Mouse (Mus musculus) A20 (cell line): Measurements from ENCODE around the gene Gm42791.

Experiments used
- DNase-seq: peaks from one replicate; pipeline ENCODE4 v3.0.0-alpha.2; 2011; ENCODE audit warnings: low read depth, low spot score

The Gm42791 gene

GRCm38 (mm10) chr5:149009111-149009510, 14.2 kb upstream of the Gm42791 start:
- DNase-seq, result no peak

GRCm38 (mm10) chr5:149007295-149007646, 12.3 kb upstream of the Gm42791 start:
- no peak for DNase-seq

- peak; percentile 96 for DNase-seq
Observed at GRCm38 (mm10) chr5:149006362-149007294, 11.7 kb upstream of the Gm42791 start.

- DNase-seq, result peak; percentile 93
Observed at GRCm38 (mm10) chr5:149005701-149006361, 10.9 kb upstream of the Gm42791 start.

- peak; percentile 84 for DNase-seq
Observed at GRCm38 (mm10) chr5:149005083-149005482, 10.1 kb upstream of the Gm42791 start.

GRCm38 (mm10) chr5:149003137-149003536, 8.2 kb upstream of the Gm42791 start:
- DNase-seq, result no peak

GRCm38 (mm10) chr5:149002803-149003115, 7.8 kb upstream of the Gm42791 start:
- peak; percentile 81 for DNase-seq

GRCm38 (mm10) chr5:149002034-149002802, 7.3 kb upstream of the Gm42791 start:
- DNase-seq, result peak; percentile 81

- DNase-seq, result no peak
Observed at GRCm38 (mm10) chr5:148999802-149000201, 4.9 kb upstream of the Gm42791 start.

GRCm38 (mm10) chr5:148998512-148998911, 3.6 kb upstream of the Gm42791 start:
- no peak for DNase-seq

GRCm38 (mm10) chr5:148996709-148997037, 1.7 kb upstream of the Gm42791 start:
- DNase-seq, result no peak

GRCm38 (mm10) chr5:148995962-148996708, 1.2 kb upstream of the Gm42791 start:
- no peak for DNase-seq

GRCm38 (mm10) chr5:148994311-148994705, 639 bp downstream of the Gm42791 start:
- DNase-seq, result no peak

- no peak for DNase-seq
Observed at GRCm38 (mm10) chr5:148992598-148992997, 2.3 kb downstream of the Gm42791 start.

- no peak for DNase-seq
Observed at GRCm38 (mm10) chr5:148990891-148991311, 4.0 kb downstream of the Gm42791 start.

- DNase-seq, result peak; percentile 64
Observed at GRCm38 (mm10) chr5:148989480-148989879, 5.5 kb downstream of the Gm42791 start.

GRCm38 (mm10) chr5:148984961-148985360, 10.0 kb downstream of the Gm42791 start:
- no peak for DNase-seq

GRCm38 (mm10) chr5:148983696-148984095, 11.3 kb downstream of the Gm42791 start:
- DNase-seq, result no peak

- peak; percentile 64 for DNase-seq
Observed at GRCm38 (mm10) chr5:148983108-148983664, 11.8 kb downstream of the Gm42791 start.

GRCm38 (mm10) chr5:148982396-148982795, 12.6 kb downstream of the Gm42791 start:
- no peak for DNase-seq

GRCm38 (mm10) chr5:148980607-148981006, 14.3 kb downstream of the Gm42791 start:
- peak; percentile 83 for DNase-seq
